Mouse (Mus musculus) G1E (cell line): ENCODE data around the gene Pum2.

Experiments used
- CTCF ChIP-seq: IDR thresholded peaks from 2 replicates; pipeline ENCODE4 v1.5.1; 2012; ENCODE audit warnings: low read depth, low read length, inconsistent platforms, mixed read lengths
- POLR2AphosphoS5 ChIP-seq: IDR thresholded peaks from 2 replicates; pipeline ENCODE4 v1.6.1; 2012; ENCODE audit warnings: low read depth, low read length, inconsistent platforms; ENCODE audit not compliant: insufficient replicate concordance

GRCm38 (mm10) chr12:8753654-8754053 lies 79.7 kb downstream of the Pum2 start:
- no peak for TF ChIP-seq CTCF
- TF ChIP-seq POLR2AphosphoS5 = no peak
